Comparison of ENCODE assay signal across 8 mouse cellular contexts in the genomic region with DNA sequence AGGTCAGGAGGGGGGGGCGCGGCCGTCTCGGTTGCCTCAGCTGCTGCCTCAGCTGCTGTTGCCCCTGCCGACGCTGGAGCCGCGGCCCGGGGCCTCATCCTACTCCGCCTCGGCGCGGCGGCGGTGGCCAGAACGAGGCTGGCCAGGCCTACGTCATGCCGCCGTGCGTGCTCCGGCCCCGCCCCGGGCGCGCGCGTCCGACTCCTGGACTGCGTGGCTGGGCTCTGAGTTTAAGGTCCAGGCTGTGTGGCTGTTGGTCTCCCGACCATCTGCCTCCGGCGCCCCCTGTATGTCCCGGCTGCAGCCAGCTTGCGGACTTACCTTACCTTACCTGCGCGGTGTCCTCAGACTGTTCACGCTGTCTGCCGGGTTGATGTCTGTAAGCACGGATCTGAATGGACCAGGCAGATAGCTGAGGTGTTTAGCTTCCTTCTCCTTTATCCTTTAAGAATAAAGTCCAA. TPM values are rescaled to one million over a fixed set of nuclear protein-coding genes. Genes with fewer than 3 reads are reported as not detected.
DNase-seq lines count a peak whose midpoint lies in the region; ATAC-seq lines count a peak whose summit lies in the region.

No protein-coding gene starts in this region.

- no peaks in the 10 kb centered on the region for H3K36me3 ChIP-seq in hindbrain, embryonic 16.5 days (ENCODE audit: control insufficient read depth, insufficient read depth, low read length)
- H3K36me3 ChIP-seq in macrophage (ENCODE audit: inconsistent target), result no peaks in the 10 kb centered on the region

- peak overlapping the region; percentile 99 for H3K9ac ChIP-seq in hindbrain, embryonic 16.5 days (ENCODE audit: low read depth, low read length)

- peak; percentile 86 for DNase-seq in R1 (ENCODE audit: low read depth, low spot score)
- DNase-seq in cerebellum, postnatal 25 days, result peak; percentile 94 to 97
- DNase-seq in frontal cortex, postnatal 36 days (ENCODE audit: low spot score in 2 of 2), result peak; percentile 85 to 91
- peak; percentile 88 to 92 for DNase-seq in left cerebral cortex, adult 18-20 months (ENCODE audit: low spot score in 2 of 2)
- DNase-seq in right cerebral cortex, adult 18-20 months, result peak; percentile 94
- DNase-seq in urinary bladder, postnatal 10 days (ENCODE audit: low spot score), result peak; percentile 57

- peaks cover 45% of the 10 kb centered on the region for H3K79me2 ChIP-seq in macrophage (ENCODE audit: inconsistent target)

- no peaks in the 10 kb centered on the region for H3K9me3 ChIP-seq in hindbrain, embryonic 16.5 days (ENCODE audit: control insufficient read depth, low read length)

- peak overlapping the region; percentile 93 for H3K4me3 ChIP-seq in hindbrain, embryonic 16.5 days (ENCODE audit: low read length)
- H3K4me3 ChIP-seq in macrophage (ENCODE audit: inconsistent target), result peak overlapping the region; percentile 37

- H3K4me1 ChIP-seq in hindbrain, embryonic 16.5 days (ENCODE audit: control insufficient read depth, insufficient read depth, low read depth, low read length), result peaks cover 11% of the 10 kb centered on the region

- H3K27ac ChIP-seq in hindbrain, embryonic 16.5 days (ENCODE audit: low read depth, low read length), result peak overlapping the region; percentile 95
- no peak overlapping the region for H3K27ac ChIP-seq in macrophage

- under 1% methylated on average over 36 of the region's 39 CpGs for WGBS in hindbrain, embryonic 16.5 days
- 0% methylated on average over 31 of the region's 39 CpGs for WGBS in macrophage (ENCODE audit: missing documents)

- ATAC-seq in hindbrain, embryonic 16.5 days, result peak; percentile 99

- H3K27me3 ChIP-seq in hindbrain, embryonic 16.5 days (replicated peaks; ENCODE audit: control insufficient read depth, insufficient read depth, low read length), result no peaks in the 10 kb centered on the region

- H3K4me2 ChIP-seq in hindbrain, embryonic 16.5 days (ENCODE audit: low read length), result peak overlapping the region; percentile 55

RNA-seq across cellular contexts. Expression of gene Rnf11, which starts 7.9 kb away (rescaled TPM):
- 58.8 and 60.3 TPM in 2 replicates for polyA plus RNA-seq in hindbrain, embryonic 16.5 days (2015; fragmentation: Nextera tagmentation; extraction: Ambion mirVana)
- total RNA-seq in left cerebral cortex, adult 18-20 months (2021), result 100 to 1,000 TPM; 222 to 227 TPM
- total RNA-seq in macrophage (2018; cell fraction: chromatin; rRNA removed), result 10 to 100 TPM; 15.3 to 54.2 (median 30.0) TPM
- 10 to 100 TPM; 41.8 to 60.3 (median 52.7) TPM for total RNA-seq in macrophage (2018; cell fraction: cytosol; rRNA removed)
- total RNA-seq in macrophage (2018; cell fraction: nucleus; rRNA removed), result 10 to 100 TPM; 21.2 to 91.9 (median 48.2) TPM
- 43.7 to 48.9 TPM (median 47.2 TPM) in 3 replicates for polyA plus RNA-seq in macrophage (2018)

RNA-seq across cellular contexts. Expression of gene 4930522H14Rik, which starts 54.5 kb away (rescaled TPM):
- not detected in 2 replicates for polyA plus RNA-seq in hindbrain, embryonic 16.5 days (2015; fragmentation: Nextera tagmentation; extraction: Ambion mirVana)
- total RNA-seq in left cerebral cortex, adult 18-20 months (2021), result not detected
- not detected for total RNA-seq in macrophage (2018; cell fraction: chromatin; rRNA removed)
- not detected for total RNA-seq in macrophage (2018; cell fraction: cytosol; rRNA removed)
- not detected for total RNA-seq in macrophage (2018; cell fraction: nucleus; rRNA removed)
- not detected in 3 replicates for polyA plus RNA-seq in macrophage (2018)
